Mouse (Mus musculus) v-Abl transformed pro-B cells (cell line): ENCODE data around the gene Lrrc59.

Experiments
- in situ Hi-C, 2 experiments: fragments of 400-800 bp; cut with MboI; formaldehyde crosslinking; loops; one replicate each; pipeline ENCODE4 v1.15.1; 2025; ENCODE audit not compliant: unreplicated experiment in 2 of 2

The Lrrc59 gene

GRCm38 (mm10) chr11:94629199-94629883 lies at the start of gene Lrrc59:
Gene Lrrc59 (plus strand): TSS chr11:94629767.
- in situ Hi-C loops, result no loop called here

GRCm38 (mm10) chr11:94580111-94580740 lies 49.3 kb upstream of the Lrrc59 start:
- in situ Hi-C loops, result no loop called here

GRCm38 (mm10) chr11:94585091-94585490 lies 44.5 kb upstream of the Lrrc59 start:
- in situ Hi-C loops, result loop anchor here in 1 of 2 experiments (5.0 kb wide), 1 partner anchor 37 kb away; no protein-coding TSS in a partner anchor

GRCm38 (mm10) chr11:94587511-94587910 lies 42.1 kb upstream of the Lrrc59 start:
- in situ Hi-C loops, result loop anchor here in 1 of 2 experiments (5.0 kb wide), 1 partner anchor 35 kb away; no protein-coding TSS in a partner anchor

GRCm38 (mm10) chr11:94596311-94596852 lies 33.2 kb upstream of the Lrrc59 start:
- in situ Hi-C loops, result no loop called here

- in situ Hi-C loops, result no loop called here
Observed at GRCm38 (mm10) chr11:94597319-94597718, 32.2 kb upstream of the Lrrc59 start.

- in situ Hi-C loops, result no loop called here
Observed at GRCm38 (mm10) chr11:94598437-94599120, 31.0 kb upstream of the Lrrc59 start.

- in situ Hi-C loops, result no loop called here
Observed at GRCm38 (mm10) chr11:94600447-94600846, 29.1 kb upstream of the Lrrc59 start.

GRCm38 (mm10) chr11:94601321-94602281 lies 28.0 kb upstream of the Lrrc59 start, which contains the start of gene Acsf2:
Gene Acsf2 (minus strand): TSS chr11:94601871.
- in situ Hi-C loops, result no loop called here

GRCm38 (mm10) chr11:94602356-94602955 lies 27.1 kb upstream of the Lrrc59 start:
- in situ Hi-C loops, result no loop called here

GRCm38 (mm10) chr11:94610744-94611740 lies 18.5 kb upstream of the Lrrc59 start:
- in situ Hi-C loops, result no loop called here

- in situ Hi-C loops, result loop anchor here in 1 of 2 experiments (5.0 kb wide), 1 partner anchor 62 kb away; no protein-coding TSS in a partner anchor
Observed at GRCm38 (mm10) chr11:94614603-94615002, 15.0 kb upstream of the Lrrc59 start.

- in situ Hi-C loops, result loop anchor here in 1 of 2 experiments (5.0 kb wide), 1 partner anchor 63 kb away; no protein-coding TSS in a partner anchor
Observed at GRCm38 (mm10) chr11:94615494-94615893, 14.1 kb upstream of the Lrrc59 start.

GRCm38 (mm10) chr11:94617646-94618045 lies 11.9 kb upstream of the Lrrc59 start:
- in situ Hi-C loops, result loop anchor here in 1 of 2 experiments (5.0 kb wide), 1 partner anchor 65 kb away; no protein-coding TSS in a partner anchor

- in situ Hi-C loops, result loop anchor here in 1 of 2 experiments (5.0 kb wide), 1 partner anchor 34 kb away; no protein-coding TSS in a partner anchor
Observed at GRCm38 (mm10) chr11:94620766-94621457, 8.7 kb upstream of the Lrrc59 start.

GRCm38 (mm10) chr11:94621458-94621852 lies 8.1 kb upstream of the Lrrc59 start:
- in situ Hi-C loops, result loop anchor here in 1 of 2 experiments (5.0 kb wide), 1 partner anchor 34 kb away; no protein-coding TSS in a partner anchor

- in situ Hi-C loops, result loop anchor here in 1 of 2 experiments (5.0 kb wide), 1 partner anchor 35 kb away; no protein-coding TSS in a partner anchor
Observed at GRCm38 (mm10) chr11:94622162-94622561, 7.4 kb upstream of the Lrrc59 start.
